Mouse (Mus musculus) G1E (cell line): Measurements from ENCODE around the gene Cisd1.

Experiments
- CTCF ChIP-seq: IDR thresholded peaks from 2 replicates; pipeline ENCODE4 v1.5.1; 2012; ENCODE audit warnings: low read depth, low read length, inconsistent platforms, mixed read lengths
- GATA1 ChIP-seq: IDR thresholded peaks from 2 replicates; pipeline ENCODE4 v1.6.1; 2012; ENCODE audit warnings: borderline replicate concordance, low read length, inconsistent platforms, mixed read lengths
- GATA2 ChIP-seq: IDR thresholded peaks from 2 replicates; pipeline ENCODE4 v1.6.1; 2012; ENCODE audit warnings: low read depth, low read length, inconsistent platforms, borderline replicate concordance
- TAL1 ChIP-seq: conservative IDR thresholded peaks from 2 replicates; pipeline ENCODE4 v1.6.1; 2012; ENCODE audit warnings: low read depth, low read length, inconsistent platforms, mixed read lengths

DNA sequence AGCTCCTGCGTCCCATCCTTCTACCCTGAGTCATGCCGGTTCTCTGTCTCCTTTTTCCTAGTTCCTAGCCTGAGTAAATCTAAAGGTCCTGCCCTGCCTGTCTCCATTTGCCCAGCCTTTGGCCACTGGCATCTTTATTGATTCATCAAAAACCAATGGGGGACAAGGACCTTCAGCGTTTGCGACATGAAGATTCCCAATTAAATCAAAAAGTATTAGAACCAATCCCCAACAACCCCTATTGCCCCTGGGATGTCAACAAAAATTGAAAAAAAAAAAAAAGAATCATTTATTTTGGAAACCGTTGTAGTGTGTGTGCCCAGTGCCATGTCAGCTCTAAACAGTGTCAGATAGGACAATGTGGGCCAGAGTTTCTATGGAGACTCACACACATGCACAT is 44.6 kb upstream of the Cisd1 start:
- TF ChIP-seq CTCF: no peak
- no peak for TF ChIP-seq TAL1
- no peak for TF ChIP-seq GATA1
- no peak for TF ChIP-seq GATA2
